In the genomic region with DNA sequence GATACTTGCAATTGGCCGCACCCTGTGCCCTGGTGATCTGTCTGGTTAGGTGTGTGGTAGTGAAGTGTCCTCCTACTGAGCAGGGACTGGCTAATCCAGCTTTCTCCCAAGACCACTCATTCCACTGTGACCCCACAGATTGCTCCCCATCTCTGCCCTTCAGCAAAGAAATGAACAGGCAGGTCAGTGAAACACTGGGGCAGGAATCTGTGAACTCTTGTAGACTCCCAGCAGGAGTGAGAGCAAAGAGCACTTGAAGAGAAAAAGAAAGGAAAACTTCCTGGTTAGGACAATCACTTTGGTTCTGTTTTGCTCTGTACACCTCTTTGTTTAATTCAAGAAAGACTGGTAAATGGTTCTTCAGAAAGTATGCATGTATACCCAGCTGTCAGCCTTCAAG, we compare ENCODE assay signal across 8 mouse cellular contexts. TPM values are rescaled to one million over a fixed set of nuclear protein-coding genes. Genes with fewer than 3 reads are reported as not detected.
A peak's percentile ranks its signal among the peaks of the same experiment; 100 is the strongest.
DNase-seq lines count a peak whose midpoint lies in the region; ATAC-seq and TF ChIP-seq lines count a peak whose summit lies in the region.

No protein-coding gene starts in this region.

- peaks cover 13% of the 10 kb centered on the region for H3K27me3 ChIP-seq in forebrain, embryonic 10.5 days (ENCODE audit: poor library complexity, severe bottlenecking)
- H3K27me3 ChIP-seq in kidney, embryonic 14.5 days (ENCODE audit: control insufficient read depth, insufficient read depth, low read length) = no peaks in the 10 kb centered on the region
- H3K27me3 ChIP-seq in neural tube, embryonic 15.5 days (replicated peaks) = no peaks in the 10 kb centered on the region

- peak overlapping the region; percentile 90 for H3K27ac ChIP-seq in forebrain, embryonic 10.5 days
- no peak overlapping the region for H3K27ac ChIP-seq in kidney, embryonic 14.5 days (ENCODE audit: low read depth, low read length)
- no peak overlapping the region for H3K27ac ChIP-seq in neural tube, embryonic 15.5 days (replicated peaks)

- H3K9ac ChIP-seq in kidney, embryonic 14.5 days (ENCODE audit: low read depth, low read length) = peak overlapping the region; percentile 68
- peak overlapping the region; percentile 78 for H3K9ac ChIP-seq in neural tube, embryonic 15.5 days (replicated peaks)

- TF ChIP-seq CTCF in lung, adult 2 months (IDR thresholded peaks at IDR 0.05; ENCODE audit: insufficient read depth, low read length) = no peak

- 45% methylated on average over 1 of the region's 1 CpGs for WGBS in lung, adult 2 months
- 14% methylated on average over 1 of the region's 1 CpGs for WGBS in forebrain, embryonic 10.5 days
- 10% methylated on average over 1 of the region's 1 CpGs for WGBS in kidney, embryonic 14.5 days
- WGBS in neural tube, embryonic 15.5 days = 52% methylated on average over 1 of the region's 1 CpGs

- no peaks in the 10 kb centered on the region for H3K9me3 ChIP-seq in forebrain, embryonic 10.5 days
- no peaks in the 10 kb centered on the region for H3K9me3 ChIP-seq in kidney, embryonic 14.5 days (ENCODE audit: control insufficient read depth, low read length)
- H3K9me3 ChIP-seq in neural tube, embryonic 15.5 days (replicated peaks) = no peaks in the 10 kb centered on the region

- no peaks in the 10 kb centered on the region; the same call in 1 of the 2 replicates for H3K4me1 ChIP-seq in lung, adult 2 months (ENCODE audit: control insufficient read depth, insufficient read depth, low read length)
- peaks cover 36% of the 10 kb centered on the region for H3K4me1 ChIP-seq in forebrain, embryonic 10.5 days
- 0 out of 2 replicates have a peak, but pooled peaks cover 6% of the 10 kb centered on the region for H3K4me1 ChIP-seq in kidney, embryonic 14.5 days (ENCODE audit: control insufficient read depth, insufficient read depth, low read length)
- peaks cover 18% of the 10 kb centered on the region for H3K4me1 ChIP-seq in neural tube, embryonic 15.5 days

- peak overlapping the region; percentile 68 for H3K4me2 ChIP-seq in kidney, embryonic 14.5 days (replicated peaks; ENCODE audit: low read depth, low read length)
- H3K4me2 ChIP-seq in neural tube, embryonic 15.5 days = peak overlapping the region; percentile 78

- peak overlapping the region; percentile 73 for H3K4me3 ChIP-seq in lung, adult 2 months (replicated peaks; ENCODE audit: extremely low read depth, low read depth, low read length)
- peak overlapping the region; percentile 72 for H3K4me3 ChIP-seq in forebrain, embryonic 10.5 days
- H3K4me3 ChIP-seq in kidney, embryonic 14.5 days (ENCODE audit: low read length) = peak overlapping the region; percentile 70
- H3K4me3 ChIP-seq in neural tube, embryonic 15.5 days (replicated peaks) = peak overlapping the region; percentile 73

- ATAC-seq in kidney, embryonic 14.5 days (ENCODE audit: low FRiP score, low TSS enrichment) = no peak
- no peak for ATAC-seq in neural tube, embryonic 15.5 days (ENCODE audit: low FRiP score)

- DNase-seq in lung, adult 2 months = peak; percentile 12
- no peak for DNase-seq in lung, postnatal 25 days (ENCODE audit: low spot score)
- no peak for DNase-seq in forebrain, embryonic 10.5 days (ENCODE audit: extremely low spot score, low spot score)
- DNase-seq in cerebellum, adult 8-10 months = no peak
- DNase-seq in right cerebral cortex, postnatal 25 days = no peak
- no peak for DNase-seq in frontal cortex, adult 2 months (ENCODE audit: extremely low spot score in 1 of 2, low spot score in 1 of 2)

- H3K36me3 ChIP-seq in forebrain, embryonic 10.5 days (replicated peaks) = no peaks in the 10 kb centered on the region
- H3K36me3 ChIP-seq in kidney, embryonic 14.5 days (ENCODE audit: control insufficient read depth, insufficient read depth, low read length) = no peaks in the 10 kb centered on the region
- H3K36me3 ChIP-seq in neural tube, embryonic 15.5 days = no peaks in the 10 kb centered on the region

- no peak for TF ChIP-seq POLR2A in lung, adult 2 months (IDR thresholded peaks at IDR 0.05; ENCODE audit: borderline replicate concordance, extremely low read depth, low read depth, low read length)

RNA-seq across cellular contexts. Expression of gene Plxdc2, which starts 1.8 kb away (rescaled TPM):
- polyA plus RNA-seq in lung, adult 2 months (2012; rRNA removed) = 41.0 and 49.6 TPM in 2 replicates
- polyA plus RNA-seq in forebrain, embryonic 10.5 days (2016; fragmentation: Nextera tagmentation; extraction: Ambion mirVana) = 15.3 and 15.6 TPM in 2 replicates
- 26.0 and 40.6 TPM in 2 replicates for polyA plus RNA-seq in kidney, embryonic 14.5 days (2014; fragmentation: Nextera tagmentation; extraction: Ambion mirVana)
- polyA plus RNA-seq in neural tube, embryonic 15.5 days (2015; fragmentation: Nextera tagmentation; extraction: Ambion mirVana) = 29.3 and 33.2 TPM in 2 replicates
- 14.8 and 20.6 TPM in 2 replicates for polyA plus RNA-seq in frontal cortex, adult 2 months (2012; rRNA removed)
